Mouse (Mus musculus): Measurements from ENCODE around the gene Kbtbd12. TPM values are rescaled to one million over a fixed set of nuclear protein-coding genes. Genes with fewer than 3 reads are reported as not detected.
A peak's percentile ranks its signal among the peaks of the same experiment; 100 is the strongest.

Kbtbd12 gene
- total RNA-seq, 1 experiment, result 0.09 TPM

DNA sequence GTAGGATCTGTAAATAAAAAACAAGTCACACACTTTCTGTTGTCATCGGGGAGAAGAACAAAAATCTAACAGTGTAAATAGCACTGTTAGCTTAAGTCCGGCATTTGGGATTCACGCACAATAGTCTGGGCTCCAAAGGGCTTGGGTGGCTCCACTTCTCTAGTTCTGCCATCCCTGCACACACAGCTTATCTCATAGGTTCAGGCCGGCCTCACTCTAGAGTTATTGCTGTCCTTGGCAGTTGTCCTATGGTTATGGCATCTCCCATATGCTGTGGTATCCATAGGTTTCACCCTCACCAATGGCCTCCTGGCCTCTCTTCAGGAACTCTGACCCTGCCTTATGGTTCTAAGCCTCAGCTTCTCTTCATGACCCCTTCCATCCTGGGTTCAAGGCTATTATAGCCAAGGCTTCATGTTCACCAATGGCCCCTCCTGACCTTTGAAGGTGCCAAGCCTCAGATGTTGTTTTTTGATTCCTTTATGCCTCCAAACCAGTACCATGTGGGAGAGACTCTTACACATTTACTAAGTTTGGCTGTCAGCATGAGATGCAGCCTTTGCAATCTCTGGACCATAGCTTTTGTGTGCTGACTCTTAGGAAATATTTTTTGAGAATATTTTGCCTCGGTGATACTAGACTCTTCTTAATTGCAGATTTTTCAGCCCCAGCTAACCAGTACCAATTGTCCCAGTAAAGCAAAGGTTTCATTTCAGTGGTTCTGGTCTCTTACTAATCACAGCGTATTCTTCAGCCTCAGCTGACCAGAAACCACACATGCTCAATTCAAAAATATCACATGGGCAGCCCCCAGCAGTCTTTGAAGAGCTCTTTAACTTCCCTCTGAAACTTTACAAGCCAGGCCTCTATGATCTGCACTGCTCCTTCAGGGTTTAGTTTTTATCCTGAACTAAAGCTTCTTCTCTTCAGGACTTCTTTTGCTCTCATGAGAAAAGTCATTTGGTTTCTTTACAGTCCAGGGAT lies 39.3 kb upstream of the Kbtbd12 start:
- H3K9me3 ChIP-seq (ENCODE audit: control insufficient read depth, insufficient read depth, low read depth, low read length), result no peaks in the 10 kb centered on the region
- H3K36me3 ChIP-seq (ENCODE audit: control insufficient read depth, insufficient read depth, low read length, poor library complexity, severe bottlenecking), result no peaks in the 10 kb centered on the region
- no peak overlapping the region for H3K27ac ChIP-seq (ENCODE audit: insufficient read depth, low read depth, low read length, poor library complexity, severe bottlenecking)
- no peak overlapping the region for H3K9ac ChIP-seq (ENCODE audit: insufficient read depth, low read depth, low read length, poor library complexity, severe bottlenecking)
- H3K4me3 ChIP-seq (ENCODE audit: insufficient read depth in 1 of 2, low read depth in 1 of 2, low read length in 2 of 2, poor library complexity in 1 of 2, severe bottlenecking in 1 of 2), result no peak overlapping the region
- in situ Hi-C loops (cut with MboI; ENCODE audit: low sequenced_read_pairs in 2 of 2, unreplicated experiment in 2 of 2), result no loop called here
- no peaks in the 10 kb centered on the region for H3K4me1 ChIP-seq (ENCODE audit: control insufficient read depth in 2 of 2, insufficient read depth in 2 of 2, low read length in 2 of 2, poor library complexity in 1 of 2)
- DNase-seq (ENCODE audit: low read depth, low spot score), result no peak
- no peak for TF ChIP-seq HCFC1 (IDR thresholded peaks at IDR 0.05; ENCODE audit: borderline replicate concordance, insufficient read depth, low read length)
- TF ChIP-seq MAFK (IDR thresholded peaks at IDR 0.05; ENCODE audit: insufficient read depth, low read depth, low read length), result no peak
- no peak for TF ChIP-seq ZNF384 (IDR thresholded peaks at IDR 0.05; ENCODE audit: low read depth, low read length)
- no peak for TF ChIP-seq CHD2 (IDR thresholded peaks at IDR 0.05; ENCODE audit: low read depth, low read length)
- no peak for TF ChIP-seq ZC3H11A (IDR thresholded peaks at IDR 0.05; ENCODE audit: borderline replicate concordance, low read depth, low read length)

DNA sequence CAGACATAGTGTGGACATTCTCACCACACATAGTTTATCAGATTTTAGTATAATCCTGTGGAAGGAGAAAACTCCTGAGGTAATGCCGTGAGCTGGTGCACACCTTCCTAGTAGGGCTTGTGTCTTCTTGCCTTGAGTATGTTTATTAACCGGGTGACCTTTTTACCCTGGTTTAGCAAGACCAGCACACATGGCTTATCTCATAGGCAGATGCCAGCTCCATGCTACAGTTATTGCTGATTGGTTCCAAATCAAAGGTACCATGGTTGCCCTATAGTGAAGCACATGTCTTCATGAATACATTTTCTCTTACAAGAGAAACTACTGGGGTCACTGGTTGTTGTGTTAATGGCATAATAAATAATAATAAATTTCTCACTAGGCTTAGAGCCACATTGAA lies 38.1 kb upstream of the Kbtbd12 start:
- Histone ChIP-seq H3K4me1 (ENCODE audit: control insufficient read depth in 2 of 2, insufficient read depth in 2 of 2, low read length in 2 of 2, poor library complexity in 1 of 2) (no peaks in the 10 kb centered on the region), H3K36me3 (ENCODE audit: control insufficient read depth, insufficient read depth, low read length, poor library complexity, severe bottlenecking) (no peaks in the 10 kb centered on the region), H3K27ac (ENCODE audit: insufficient read depth, low read depth, low read length, poor library complexity, severe bottlenecking) (no peak overlapping the region), H3K4me3 (ENCODE audit: insufficient read depth in 1 of 2, low read depth in 1 of 2, low read length in 2 of 2, poor library complexity in 1 of 2, severe bottlenecking in 1 of 2) (no peak overlapping the region), H3K9ac (ENCODE audit: insufficient read depth, low read depth, low read length, poor library complexity, severe bottlenecking) (no peak overlapping the region), H3K9me3 (ENCODE audit: control insufficient read depth, insufficient read depth, low read depth, low read length) (no peaks in the 10 kb centered on the region)
- in situ Hi-C loops (cut with MboI; ENCODE audit: low sequenced_read_pairs in 2 of 2, unreplicated experiment in 2 of 2), result no loop called here
- TF ChIP-seq MAFK (IDR thresholded peaks at IDR 0.05; ENCODE audit: insufficient read depth, low read depth, low read length), result no peak
- no peak for DNase-seq (ENCODE audit: low read depth, low spot score)

DNA sequence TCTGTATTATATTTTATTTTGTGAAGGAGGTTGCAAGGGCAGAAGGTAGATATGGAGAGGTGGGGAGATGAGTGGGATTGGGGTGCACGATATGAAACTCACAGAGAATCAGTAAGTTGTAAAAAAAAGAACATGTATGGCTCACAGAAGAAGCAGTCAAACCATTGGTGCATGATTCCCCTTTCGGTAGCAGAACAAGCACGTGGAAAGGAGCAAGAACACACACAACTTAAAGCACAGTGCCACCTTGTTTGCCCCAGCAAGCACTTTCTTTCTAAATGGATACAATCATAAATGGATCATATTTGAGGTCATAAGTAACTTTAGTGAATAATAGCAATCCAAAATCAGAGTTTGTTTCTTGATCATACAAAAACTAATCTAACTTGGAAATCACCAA lies 24.5 kb upstream of the Kbtbd12 start:
- Histone ChIP-seq H3K4me3 (ENCODE audit: insufficient read depth in 1 of 2, low read depth in 1 of 2, low read length in 2 of 2, poor library complexity in 1 of 2, severe bottlenecking in 1 of 2) (no peak overlapping the region), H3K27ac (ENCODE audit: insufficient read depth, low read depth, low read length, poor library complexity, severe bottlenecking) (no peak overlapping the region), H3K9me3 (ENCODE audit: control insufficient read depth, insufficient read depth, low read depth, low read length) (no peaks in the 10 kb centered on the region), H3K36me3 (ENCODE audit: control insufficient read depth, insufficient read depth, low read length, poor library complexity, severe bottlenecking) (no peaks in the 10 kb centered on the region), H3K9ac (ENCODE audit: insufficient read depth, low read depth, low read length, poor library complexity, severe bottlenecking) (no peak overlapping the region), H3K4me1 (ENCODE audit: control insufficient read depth in 2 of 2, insufficient read depth in 2 of 2, low read length in 2 of 2, poor library complexity in 1 of 2) (no peaks in the 10 kb centered on the region)
- no peak for TF ChIP-seq ZC3H11A (IDR thresholded peaks at IDR 0.05; ENCODE audit: borderline replicate concordance, low read depth, low read length)
- no peak for TF ChIP-seq CHD2 (IDR thresholded peaks at IDR 0.05; ENCODE audit: low read depth, low read length)
- no peak for TF ChIP-seq MAFK (IDR thresholded peaks at IDR 0.05; ENCODE audit: insufficient read depth, low read depth, low read length)
- TF ChIP-seq HCFC1 (IDR thresholded peaks at IDR 0.05; ENCODE audit: borderline replicate concordance, insufficient read depth, low read length), result no peak
- no peak for TF ChIP-seq ZNF384 (IDR thresholded peaks at IDR 0.05; ENCODE audit: low read depth, low read length)
- in situ Hi-C loops (cut with MboI; ENCODE audit: low sequenced_read_pairs in 2 of 2, unreplicated experiment in 2 of 2), result no loop called here
- DNase-seq (ENCODE audit: low read depth, low spot score), result no peak

DNA sequence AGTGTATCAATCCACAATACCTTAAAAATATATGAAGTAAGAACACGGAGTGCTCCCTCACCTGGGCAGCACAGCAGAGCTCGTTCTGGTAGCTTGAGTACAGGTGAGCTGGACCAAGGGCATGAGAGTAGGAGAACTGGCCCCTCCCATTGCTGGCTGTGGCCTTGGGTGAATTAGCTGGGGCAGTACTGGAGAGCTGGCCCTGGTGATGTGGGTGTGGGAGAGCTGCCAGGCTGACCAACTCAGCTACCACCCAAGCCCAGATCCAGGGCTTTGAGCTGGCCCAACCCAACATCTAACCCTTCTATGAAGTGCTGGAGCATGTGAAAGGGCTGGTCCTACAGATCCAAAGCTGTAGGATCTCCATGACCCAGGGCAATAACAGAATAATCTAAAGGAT lies 23.9 kb upstream of the Kbtbd12 start:
- DNase-seq (ENCODE audit: low read depth, low spot score), result no peak
- H3K4me1 ChIP-seq (ENCODE audit: control insufficient read depth in 2 of 2, insufficient read depth in 2 of 2, low read length in 2 of 2, poor library complexity in 1 of 2), result no peaks in the 10 kb centered on the region
- H3K9ac ChIP-seq (ENCODE audit: insufficient read depth, low read depth, low read length, poor library complexity, severe bottlenecking), result no peak overlapping the region
- in situ Hi-C loops (cut with MboI; ENCODE audit: low sequenced_read_pairs in 2 of 2, unreplicated experiment in 2 of 2), result no loop called here
- H3K27ac ChIP-seq (ENCODE audit: insufficient read depth, low read depth, low read length, poor library complexity, severe bottlenecking), result 0 out of 2 replicates have a peak overlapping the region, but pooled peaks have one; percentile 7
- TF ChIP-seq CHD2 (IDR thresholded peaks at IDR 0.05; ENCODE audit: low read depth, low read length) (no peak), ZNF384 (IDR thresholded peaks at IDR 0.05; ENCODE audit: low read depth, low read length) (no peak), HCFC1 (IDR thresholded peaks at IDR 0.05; ENCODE audit: borderline replicate concordance, insufficient read depth, low read length) (no peak), ZC3H11A (IDR thresholded peaks at IDR 0.05; ENCODE audit: borderline replicate concordance, low read depth, low read length) (no peak), MAFK (IDR thresholded peaks at IDR 0.05; ENCODE audit: insufficient read depth, low read depth, low read length) (no peak)
- no peaks in the 10 kb centered on the region for H3K9me3 ChIP-seq (ENCODE audit: control insufficient read depth, insufficient read depth, low read depth, low read length)
- H3K36me3 ChIP-seq (ENCODE audit: control insufficient read depth, insufficient read depth, low read length, poor library complexity, severe bottlenecking), result no peaks in the 10 kb centered on the region
- no peak overlapping the region for H3K4me3 ChIP-seq (ENCODE audit: insufficient read depth in 1 of 2, low read depth in 1 of 2, low read length in 2 of 2, poor library complexity in 1 of 2, severe bottlenecking in 1 of 2)
